Mouse (Mus musculus) CH12.LX (cell line): ENCODE data around the gene Nr2e3.

Experiments
- CTCF ChIP-seq, 2 experiments: IDR thresholded peaks in 1 of 2; conservative IDR thresholded peaks in 1 of 2; 2 replicates each; pipeline ENCODE4 v1.5.1; 2011 to 2012; ENCODE audit warnings: low read depth in 2 of 2, low read length in 2 of 2, improper control_type of control experiment in 1 of 2, inconsistent platforms in 1 of 2, mild to moderate bottlenecking in 1 of 2, moderate library complexity in 1 of 2
- ETS1 ChIP-seq: conservative IDR thresholded peaks from 2 replicates; pipeline ENCODE4 v1.6.1; 2012; ENCODE audit warnings: low read depth, mild to moderate bottlenecking, inconsistent platforms, low read length, improper control_type of control experiment, moderate library complexity
- POLR2A ChIP-seq: IDR thresholded peaks from 2 replicates; pipeline ENCODE4 v1.6.1; 2011; ENCODE audit warnings: low read depth, mild to moderate bottlenecking, improper control_type of control experiment, low read length
- SMC3 ChIP-seq: IDR thresholded peaks from 2 replicates; pipeline ENCODE4 v1.6.1; 2011; ENCODE audit warnings: low read depth, low read length, improper control_type of control experiment

DNA sequence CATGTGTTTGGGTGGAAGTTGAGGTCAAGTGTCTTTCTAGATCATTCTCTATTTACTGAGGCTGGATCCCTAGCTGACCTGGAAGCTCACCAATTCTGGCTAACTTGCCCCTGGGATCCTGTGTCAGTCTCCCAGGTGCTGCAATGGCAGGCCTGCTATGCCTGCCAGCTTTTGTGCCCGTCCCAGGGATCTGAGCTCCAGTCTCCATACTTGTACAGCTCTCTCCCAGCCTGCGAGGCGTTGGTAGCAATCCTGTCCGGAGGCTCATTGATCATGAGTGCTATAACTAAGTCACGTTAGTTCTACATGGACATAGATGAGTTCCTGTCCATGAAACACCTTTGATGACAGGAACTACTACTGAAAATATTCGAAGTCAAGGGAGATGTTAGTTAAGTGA is 16.6 kb downstream of the Nr2e3 start:
- no peak for TF ChIP-seq POLR2A
- TF ChIP-seq CTCF (conservative IDR thresholded peaks at IDR 0.05 in 1 of 2, IDR thresholded peaks at IDR 0.05 in 1 of 2; ENCODE audit: low read depth in 2 of 2, low read length in 2 of 2) = no peak
- no peak for TF ChIP-seq ETS1
- no peak for TF ChIP-seq SMC3
